Mouse (Mus musculus) kidney, adult 2 months (tissue): ENCODE measurements around the gene Rpusd1. TPM values are rescaled to one million over a fixed set of nuclear protein-coding genes. Genes with fewer than 3 reads are reported as not detected.

Experiments
- DNase-seq: peaks from one replicate; pipeline ENCODE4 v3.0.0; 2021
- H3K27ac ChIP-seq: fragments of 200-500 bp; 2 replicates; pipeline ENCODE4 v1.5.1; 2012; ENCODE audit warnings: low read depth, low read length, control low read depth, inconsistent platforms; ENCODE audit not compliant: insufficient read depth
- H3K27me3 ChIP-seq: fragments of 200-500 bp; replicated peaks from 2 replicates; pipeline ENCODE4 v1.6.1; 2012; ENCODE audit warnings: mild to moderate bottlenecking, moderate library complexity, low read length, inconsistent platforms; ENCODE audit not compliant: control insufficient read depth, insufficient read depth
- H3K36me3 ChIP-seq: fragments of 200-500 bp; 2 replicates; pipeline ENCODE4 v1.6.1; 2012; ENCODE audit warnings: mild to moderate bottlenecking, moderate library complexity, low read length, inconsistent platforms; ENCODE audit not compliant: control insufficient read depth, insufficient read depth
- H3K4me1 ChIP-seq: fragments of 200-500 bp; 2 replicates; pipeline ENCODE4 v1.6.1; 2011; ENCODE audit warnings: low read length; ENCODE audit not compliant: control insufficient read depth, insufficient read depth
- H3K4me3 ChIP-seq: fragments of 200-500 bp; 2 replicates; pipeline ENCODE4 v1.5.1; 2011; ENCODE audit warnings: mild to moderate bottlenecking, low read depth, low read length, control low read depth; ENCODE audit not compliant: insufficient read depth
- CTCF ChIP-seq: fragments of 200-500 bp; conservative IDR thresholded peaks from 2 replicates; pipeline ENCODE4 v1.5.1; 2011; ENCODE audit warnings: low read depth, mild to moderate bottlenecking, control low read depth, low read length, moderate library complexity, mixed read lengths; ENCODE audit not compliant: insufficient read depth, insufficient read length
- POLR2A ChIP-seq: fragments of 200-500 bp; IDR thresholded peaks from one replicate; pipeline ENCODE4 v1.6.1; 2011; ENCODE audit warnings: low read depth, low read length, control low read depth
- WGBS: fragments of 180-500 bp; shearing (Covaris S2); methylation state at CpG from one replicate; pipeline ENCODE4 v1.1.7; 2018; 5-methylcytosine and 5-hydroxymethylcytosine counted together
- polyA plus RNA-seq: library from polyadenylated mRNA; depleted of rRNA; stranded (reverse); fragments of >200 nt; gene quantifications from 2 replicates; pipeline ENCODE4 v1.2.3, GENCODE M21; 2012

Gene Rpusd1
- polyA plus RNA-seq, 1 experiment: 20.7 TPM

DNA sequence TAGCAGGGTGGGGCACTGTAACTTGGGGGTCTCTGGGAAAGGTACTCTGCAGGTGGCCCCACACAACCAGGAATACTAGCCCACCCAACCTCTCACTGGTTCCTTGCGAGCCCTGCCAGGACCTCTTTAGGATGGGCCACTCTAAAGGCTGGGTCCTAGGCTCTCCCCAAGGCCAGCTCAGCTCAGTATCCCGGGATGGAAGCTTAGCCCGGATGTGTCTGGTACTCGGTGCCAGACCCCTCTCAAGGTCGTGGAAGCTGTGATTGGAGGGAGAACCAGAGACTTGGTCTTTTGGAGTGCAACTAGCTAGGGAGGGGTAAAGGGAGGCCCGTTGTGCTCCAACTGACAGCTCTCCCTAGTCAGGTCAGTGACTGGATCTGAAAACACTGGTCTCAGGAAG lies 9.8 kb upstream of the Rpusd1 start:
- Histone ChIP-seq H3K4me3 (no peak overlapping the region), H3K27ac (no peak overlapping the region), H3K27me3 (no peaks in the 10 kb centered on the region; the same call in 1 of the 2 replicates), H3K36me3 (no peaks in the 10 kb centered on the region), H3K4me1 (no peaks in the 10 kb centered on the region)
- 12% methylated on average over 6 of the region's 6 CpGs for WGBS
- DNase-seq: no peak
- TF ChIP-seq POLR2A (no peak), CTCF (no peak)

DNA sequence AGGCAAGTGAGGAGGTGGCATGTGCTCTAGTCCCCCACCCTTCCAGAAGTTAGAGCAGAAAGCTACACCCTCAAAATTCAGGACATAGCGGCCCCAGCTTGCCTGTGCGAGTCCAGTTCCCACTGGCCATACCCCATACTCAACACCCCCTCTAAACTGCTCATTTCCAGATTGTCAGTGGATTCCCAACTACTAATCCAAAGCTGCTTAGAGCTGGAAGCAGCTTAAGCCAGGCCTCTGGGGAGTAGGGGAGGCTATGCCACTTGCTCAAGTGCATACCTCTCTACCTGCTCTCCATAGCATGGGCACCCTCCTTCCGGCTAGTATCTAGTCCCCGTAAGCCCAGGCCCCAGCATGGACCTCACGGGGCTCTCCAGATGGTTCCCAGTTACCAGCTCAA lies 6.0 kb upstream of the Rpusd1 start:
- TF ChIP-seq POLR2A: no peak
- no peak for TF ChIP-seq CTCF
- DNase-seq: no peak
- no peaks in the 10 kb centered on the region for H3K36me3 ChIP-seq
- H3K27ac ChIP-seq: no peak overlapping the region
- H3K27me3 ChIP-seq: no peaks in the 10 kb centered on the region; the same call in 1 of the 2 replicates
- no peak overlapping the region for H3K4me3 ChIP-seq
- no peaks in the 10 kb centered on the region for H3K4me1 ChIP-seq
- WGBS: 94% methylated on average over 5 of the region's 5 CpGs

DNA sequence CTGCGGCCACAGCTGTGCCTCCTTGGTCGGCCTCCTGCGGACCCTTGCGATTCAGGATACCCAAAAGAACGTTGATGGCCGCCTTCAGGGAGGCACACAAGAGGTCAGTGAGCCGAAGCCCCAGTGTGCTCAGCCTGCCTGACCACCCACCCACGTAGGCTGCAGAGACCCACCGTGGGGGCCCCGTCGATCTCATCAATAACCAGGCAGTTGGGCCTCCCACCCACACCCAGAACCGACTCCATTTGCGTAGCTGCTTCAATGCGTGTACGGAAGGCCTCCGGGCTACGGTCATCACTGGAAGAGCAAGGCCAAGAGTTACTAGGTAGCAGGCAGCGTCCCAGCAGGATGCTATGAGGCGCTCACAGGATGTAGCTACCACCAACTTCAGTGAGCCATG lies 4.0 kb upstream of the Rpusd1 start:
- no peak for TF ChIP-seq CTCF
- 94% methylated on average over 19 of the region's 19 CpGs for WGBS
- Histone ChIP-seq H3K27ac (no peak overlapping the region), H3K4me3 (no peak overlapping the region), H3K36me3 (no peaks in the 10 kb centered on the region), H3K4me1 (peaks cover 4% of the 10 kb centered on the region; the same call in 1 of the 2 replicates), H3K27me3 (no peaks in the 10 kb centered on the region)
- no peak for DNase-seq

DNA sequence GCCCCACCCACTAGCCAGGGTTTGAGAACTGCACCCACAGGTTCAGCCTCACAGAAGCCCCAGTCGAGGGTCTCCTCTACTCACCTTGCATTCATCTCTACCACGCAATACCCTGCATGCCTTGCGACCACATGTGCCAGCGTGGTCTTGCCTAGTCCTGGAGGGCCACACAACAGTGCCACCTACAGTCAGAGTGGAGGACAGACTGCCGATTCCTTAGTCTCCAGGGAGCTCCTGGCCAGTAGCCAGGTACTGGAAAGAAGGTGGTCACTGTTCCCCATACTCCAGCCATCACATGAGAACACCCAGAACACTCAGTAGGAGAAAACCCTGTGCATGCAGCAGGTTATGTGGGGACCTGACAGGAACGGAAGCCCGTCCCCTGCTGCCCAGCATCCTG lies 3.6 kb upstream of the Rpusd1 start:
- no peak for DNase-seq
- Histone ChIP-seq H3K36me3 (no peaks in the 10 kb centered on the region), H3K4me1 (peaks cover 4% of the 10 kb centered on the region; the same call in 1 of the 2 replicates), H3K4me3 (no peak overlapping the region), H3K27ac (no peak overlapping the region), H3K27me3 (no peaks in the 10 kb centered on the region)
- WGBS: 85% methylated on average over 7 of the region's 7 CpGs
- no peak for TF ChIP-seq POLR2A
- TF ChIP-seq CTCF: no peak

DNA sequence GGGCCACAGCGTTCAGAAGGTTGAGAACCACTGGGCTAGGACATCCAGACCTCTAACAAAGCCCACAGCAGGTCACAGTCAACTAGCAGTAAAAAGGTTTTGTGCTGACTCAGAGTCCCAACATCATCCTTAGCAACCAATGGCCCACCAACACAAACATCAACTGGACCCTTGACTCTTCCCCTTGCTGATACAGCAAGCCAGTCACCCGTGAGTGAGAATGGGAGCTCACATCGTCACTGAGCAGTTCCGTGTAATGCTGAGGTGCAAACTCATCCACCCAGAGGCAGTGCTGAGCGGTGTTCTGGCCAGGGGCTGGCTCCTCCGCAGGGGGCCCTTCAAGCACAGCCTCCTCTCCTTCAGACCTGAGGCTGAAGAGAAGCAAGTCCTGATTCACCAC lies 2.2 kb upstream of the Rpusd1 start:
- DNase-seq: peak; percentile 58
- Histone ChIP-seq H3K36me3 (no peaks in the 10 kb centered on the region), H3K4me1 (peaks cover 4% of the 10 kb centered on the region; the same call in 1 of the 2 replicates), H3K27me3 (no peaks in the 10 kb centered on the region), H3K27ac (no peak overlapping the region), H3K4me3 (no peak overlapping the region)
- 76% methylated on average over 6 of the region's 6 CpGs for WGBS
- TF ChIP-seq POLR2A: no peak
- TF ChIP-seq CTCF: no peak

DNA sequence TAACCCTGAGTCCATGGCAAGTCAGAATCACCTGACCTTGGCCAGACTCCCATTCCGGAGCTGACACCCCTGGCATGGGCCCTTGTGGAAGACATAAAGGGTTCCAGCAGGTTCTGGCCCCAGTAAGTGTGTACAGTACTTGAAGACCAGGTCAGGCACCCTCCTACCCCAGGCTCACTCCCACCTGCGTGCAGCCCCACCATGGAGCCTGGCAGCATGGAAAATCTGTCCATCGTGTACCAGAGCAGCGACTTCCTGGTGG lies 470 bp downstream of the Rpusd1 start:
- no peaks in the 10 kb centered on the region for H3K27me3 ChIP-seq
- H3K4me1 ChIP-seq: peaks cover 4% of the 10 kb centered on the region; the same call in 1 of the 2 replicates
- H3K4me3 ChIP-seq: peak overlapping the region; percentile 48
- no peak for TF ChIP-seq POLR2A
- no peak for TF ChIP-seq CTCF
- no peaks in the 10 kb centered on the region for H3K36me3 ChIP-seq
- H3K27ac ChIP-seq: no peak overlapping the region
- 21% methylated on average over 4 of the region's 4 CpGs for WGBS
- no peak for DNase-seq

DNA sequence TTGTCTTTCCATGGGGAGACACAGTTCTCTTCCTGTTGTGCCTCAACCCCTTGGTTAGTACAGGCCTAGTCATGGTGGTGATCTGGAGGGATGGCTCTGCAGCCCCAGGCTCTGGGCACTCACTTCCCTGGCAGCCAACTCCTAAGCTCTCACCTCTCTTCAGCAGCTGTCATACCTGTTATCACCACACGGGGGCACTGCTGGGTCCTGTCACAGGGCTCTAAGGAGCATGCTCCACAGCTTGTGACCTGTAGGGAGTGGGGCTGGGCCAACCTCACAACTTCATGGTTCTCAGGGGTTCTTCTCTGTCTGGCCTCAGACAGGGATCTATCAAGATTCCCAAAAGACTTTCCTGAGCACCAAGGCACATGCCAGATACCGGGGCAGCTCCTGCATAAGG lies 4.6 kb downstream of the Rpusd1 start:
- 24% methylated on average over 2 of the region's 2 CpGs for WGBS
- TF ChIP-seq POLR2A (no peak), CTCF (peak; percentile 93)
- peaks cover 4% of the 10 kb centered on the region; the same call in 1 of the 2 replicates for H3K4me1 ChIP-seq
- no peaks in the 10 kb centered on the region for H3K27me3 ChIP-seq
- no peaks in the 10 kb centered on the region for H3K36me3 ChIP-seq
- peak; percentile 87 for DNase-seq
- H3K4me3 ChIP-seq: no peak overlapping the region
- no peak overlapping the region for H3K27ac ChIP-seq

DNA sequence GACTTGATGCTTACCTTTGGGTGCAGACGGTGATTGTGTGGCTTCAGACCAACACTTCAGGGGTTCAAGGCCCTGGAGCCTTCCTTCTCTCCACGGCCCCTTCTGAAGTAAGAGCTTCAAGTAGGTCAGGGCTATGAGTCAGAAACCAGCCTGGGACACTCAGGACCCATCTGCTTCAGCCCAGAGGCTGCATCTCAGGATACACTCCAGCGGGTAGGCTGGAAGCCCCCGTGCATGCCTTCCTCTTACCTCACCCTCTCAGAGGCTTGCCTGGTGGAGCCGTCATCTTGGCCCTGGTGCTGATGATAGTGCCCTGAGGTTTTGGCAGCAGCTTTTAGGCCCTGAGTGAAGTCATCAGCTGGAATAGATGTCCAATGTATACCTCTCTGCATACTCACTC lies 7.8 kb downstream of the Rpusd1 start:
- H3K36me3 ChIP-seq: no peaks in the 10 kb centered on the region
- no peak overlapping the region for H3K27ac ChIP-seq
- no peaks in the 10 kb centered on the region for H3K27me3 ChIP-seq
- TF ChIP-seq POLR2A: no peak
- no peak for TF ChIP-seq CTCF
- no peak for DNase-seq
- WGBS: 80% methylated on average over 5 of the region's 5 CpGs
- no peaks in the 10 kb centered on the region for H3K4me1 ChIP-seq
- H3K4me3 ChIP-seq: no peak overlapping the region
